Mouse (Mus musculus): ENCODE measurements around the gene Lyar. TPM values are rescaled to one million over a fixed set of nuclear protein-coding genes. Genes with fewer than 3 reads are reported as not detected.

The Lyar gene
- polyA plus RNA-seq, 1 experiment from 2014 or later: 81.4 TPM

DNA sequence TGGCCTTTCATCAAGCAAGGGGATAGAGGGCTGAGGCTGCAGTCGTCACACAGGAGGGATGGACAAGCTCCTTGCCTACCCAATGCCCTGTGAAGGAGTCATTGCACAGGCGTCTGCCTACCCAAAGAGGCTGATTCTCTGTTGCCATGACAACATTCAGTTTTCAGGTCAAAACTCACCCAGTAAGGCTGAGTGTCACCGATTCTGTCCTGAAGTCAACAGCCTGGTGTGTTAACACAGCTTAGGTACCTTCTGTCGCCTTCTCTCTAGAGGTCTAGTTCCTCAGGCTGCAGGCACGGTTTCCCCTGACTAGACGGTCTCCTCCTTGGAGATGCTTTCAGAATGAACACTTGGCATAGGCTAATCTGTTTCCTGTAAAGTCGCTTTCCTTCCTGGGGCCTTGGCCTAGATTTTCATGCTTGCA is 15.0 kb upstream of the Lyar start:
- Histone ChIP-seq H3K4me2 (replicated peaks) (no peak overlapping the region), H3K36me3 (peaks cover 62% of the 10 kb centered on the region), H3K9me3 (replicated peaks) (no peaks in the 10 kb centered on the region), H3K4me1 (no peaks in the 10 kb centered on the region), H3K9ac (no peak overlapping the region), H3K27me3 (no peaks in the 10 kb centered on the region), H3K27ac (replicated peaks) (no peak overlapping the region), H3K4me3 (replicated peaks) (no peak overlapping the region)
- ATAC-seq (ENCODE audit: insufficient number of reproducible peaks, low FRiP score, low TSS enrichment, low read depth): no peak
- 90% methylated on average over 7 of the region's 7 CpGs for WGBS

GRCm38 (mm10) chr5:38208985-38209384 is 11.3 kb upstream of the Lyar start:
- Histone ChIP-seq H3K27me3 (no peaks in the 10 kb centered on the region), H3K27ac (replicated peaks) (no peak overlapping the region), H3K9ac (no peak overlapping the region), H3K4me3 (replicated peaks) (no peak overlapping the region), H3K36me3 (peaks cover 58% of the 10 kb centered on the region), H3K4me1 (peaks cover 6% of the 10 kb centered on the region; the same call in 1 of the 2 replicates), H3K9me3 (replicated peaks) (no peaks in the 10 kb centered on the region), H3K4me2 (replicated peaks) (no peak overlapping the region)
- ATAC-seq (ENCODE audit: insufficient number of reproducible peaks, low FRiP score, low TSS enrichment, low read depth): no peak
- WGBS: 55% methylated on average over 8 of the region's 8 CpGs

DNA sequence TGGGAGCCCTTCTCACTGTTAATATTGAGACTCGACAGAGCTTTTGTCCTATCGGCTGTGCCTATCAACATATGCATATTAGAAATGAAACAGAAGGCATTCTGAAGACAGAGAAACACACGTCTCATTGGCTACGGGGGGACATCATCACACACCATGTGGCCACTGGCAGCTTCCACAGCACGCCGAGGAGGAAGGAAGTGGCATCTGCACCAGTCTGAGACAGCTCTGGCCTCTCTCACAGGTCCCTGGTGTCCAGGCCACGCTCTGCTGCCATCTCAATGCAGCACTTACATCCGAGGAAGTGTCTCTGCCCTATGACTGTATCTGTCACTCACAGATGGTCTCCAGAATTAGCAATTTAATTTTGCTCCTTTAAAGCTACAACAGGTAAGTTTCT is 8.6 kb upstream of the Lyar start:
- no peaks in the 10 kb centered on the region for H3K27me3 ChIP-seq
- H3K4me1 ChIP-seq: peaks cover 6% of the 10 kb centered on the region; the same call in 1 of the 2 replicates
- no peak overlapping the region for H3K4me3 ChIP-seq (replicated peaks)
- no peaks in the 10 kb centered on the region for H3K9me3 ChIP-seq (replicated peaks)
- no peak overlapping the region for H3K4me2 ChIP-seq (replicated peaks)
- ATAC-seq (ENCODE audit: insufficient number of reproducible peaks, low FRiP score, low TSS enrichment, low read depth): no peak
- no peak overlapping the region for H3K9ac ChIP-seq
- H3K36me3 ChIP-seq: peaks cover 59% of the 10 kb centered on the region
- WGBS: 85% methylated on average over 8 of the region's 8 CpGs
- H3K27ac ChIP-seq (replicated peaks): no peak overlapping the region

- no peaks in the 10 kb centered on the region for H3K9me3 ChIP-seq (replicated peaks)
- peaks cover 6% of the 10 kb centered on the region; the same call in 1 of the 2 replicates for H3K4me1 ChIP-seq
- no peak overlapping the region for H3K4me3 ChIP-seq (replicated peaks)
- H3K36me3 ChIP-seq: peaks cover 59% of the 10 kb centered on the region
- H3K27ac ChIP-seq (replicated peaks): peak overlapping the region; percentile 41; the same call in 1 of the 2 replicates
- H3K4me2 ChIP-seq (replicated peaks): no peak overlapping the region
- WGBS: 52% methylated on average over 6 of the region's 6 CpGs
- no peak overlapping the region for H3K9ac ChIP-seq
- ATAC-seq (ENCODE audit: insufficient number of reproducible peaks, low FRiP score, low TSS enrichment, low read depth): no peak; the same call in 1 of the 2 replicates
- H3K27me3 ChIP-seq: no peaks in the 10 kb centered on the region
Measured at GRCm38 (mm10) chr5:38213009-38213408, 7.3 kb upstream of the Lyar start.

- H3K27ac ChIP-seq (replicated peaks): peak overlapping the region; percentile 67
- H3K4me1 ChIP-seq: peaks cover 25% of the 10 kb centered on the region
- peaks cover 17% of the 10 kb centered on the region for H3K36me3 ChIP-seq
- peak overlapping the region; percentile 86 for H3K4me2 ChIP-seq (replicated peaks)
- WGBS: under 1% methylated on average over 35 of the region's 35 CpGs
- no peaks in the 10 kb centered on the region for H3K9me3 ChIP-seq (replicated peaks)
- H3K9ac ChIP-seq: peak overlapping the region; percentile 64
- H3K27me3 ChIP-seq: no peaks in the 10 kb centered on the region
- peak; percentile 76 for ATAC-seq (ENCODE audit: insufficient number of reproducible peaks, low FRiP score, low TSS enrichment, low read depth)
- H3K4me3 ChIP-seq (replicated peaks): peak overlapping the region; percentile 76
Measured at GRCm38 (mm10) chr5:38219771-38220307, 431 bp upstream of the Lyar start.

- Histone ChIP-seq H3K27ac (replicated peaks) (no peak overlapping the region), H3K4me1 (no peaks in the 10 kb centered on the region), H3K4me3 (replicated peaks) (no peak overlapping the region), H3K27me3 (no peaks in the 10 kb centered on the region), H3K9me3 (replicated peaks) (no peaks in the 10 kb centered on the region), H3K9ac (no peak overlapping the region), H3K4me2 (replicated peaks) (no peak overlapping the region), H3K36me3 (peaks cover 55% of the 10 kb centered on the region)
- 69% methylated on average over 4 of the region's 4 CpGs for WGBS
- ATAC-seq (ENCODE audit: insufficient number of reproducible peaks, low FRiP score, low TSS enrichment, low read depth): no peak
Measured at GRCm38 (mm10) chr5:38235422-38235821, 15.2 kb downstream of the Lyar start.

DNA sequence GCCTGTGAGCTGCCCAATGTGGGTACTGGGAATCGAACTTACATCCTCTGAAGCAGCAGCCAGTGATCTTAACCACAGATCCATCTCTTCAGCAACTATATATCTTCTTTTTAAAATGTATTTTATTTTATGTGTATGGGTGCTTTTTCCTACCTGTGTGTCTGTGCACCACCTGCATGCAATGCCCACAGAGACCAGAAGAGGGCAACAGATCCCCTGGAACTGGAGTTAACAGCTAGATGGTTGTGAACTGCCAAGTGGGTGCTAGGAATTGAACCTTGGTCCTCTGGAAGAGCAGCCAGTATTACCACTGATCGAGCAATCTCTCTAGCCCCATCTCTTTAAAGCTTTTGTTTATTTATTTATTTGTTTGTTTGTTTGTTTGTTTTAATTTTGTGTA is 16.4 kb downstream of the Lyar start:
- Histone ChIP-seq H3K4me2 (replicated peaks) (no peak overlapping the region), H3K27ac (replicated peaks) (no peak overlapping the region), H3K36me3 (peaks cover 43% of the 10 kb centered on the region), H3K27me3 (no peaks in the 10 kb centered on the region), H3K9ac (no peak overlapping the region), H3K9me3 (replicated peaks) (no peaks in the 10 kb centered on the region), H3K4me1 (no peaks in the 10 kb centered on the region), H3K4me3 (replicated peaks) (no peak overlapping the region)
- no peak for ATAC-seq (ENCODE audit: insufficient number of reproducible peaks, low FRiP score, low TSS enrichment, low read depth)
- whole genome bisulfite sequencing: 94% methylated on average over 2 of the region's 2 CpGs

DNA sequence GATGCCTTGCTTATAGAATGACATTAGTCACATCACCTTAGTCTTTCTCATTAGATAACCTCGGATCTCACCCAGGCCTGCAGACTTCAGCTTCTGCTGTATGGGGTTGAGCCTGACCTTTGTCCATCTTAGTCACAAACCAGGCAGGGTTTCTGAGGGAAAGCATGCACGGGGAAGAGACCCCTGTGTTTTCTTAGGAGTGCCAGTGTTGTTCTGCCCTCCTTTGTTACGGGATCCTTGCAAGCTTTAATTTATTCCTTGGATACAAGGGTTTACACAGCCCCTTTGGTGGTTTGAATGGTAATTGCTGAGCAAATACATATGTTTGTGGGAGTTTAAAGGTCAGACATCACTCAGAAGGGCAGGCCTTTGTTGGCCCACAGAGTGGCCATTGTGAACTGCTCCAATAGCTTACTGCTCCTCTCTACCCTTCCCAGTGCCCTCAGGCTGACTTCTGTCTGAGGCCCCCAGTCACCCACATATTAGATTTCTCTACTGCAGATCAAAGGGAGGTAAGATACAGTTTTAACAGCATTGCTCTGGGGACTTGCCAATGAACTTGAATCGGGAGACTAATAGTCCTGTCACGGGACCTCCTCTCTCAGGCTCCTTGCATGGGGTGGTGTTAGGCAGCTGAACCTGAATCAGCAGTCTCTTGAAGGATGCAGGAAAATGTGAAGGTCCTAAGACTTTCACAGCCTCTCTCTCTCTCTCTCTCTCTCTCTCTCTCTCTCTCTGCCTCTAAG is 20.6 kb downstream of the Lyar start:
- H3K4me3 ChIP-seq (replicated peaks): no peak overlapping the region
- H3K9ac ChIP-seq: no peak overlapping the region
- H3K27ac ChIP-seq (replicated peaks): no peak overlapping the region
- H3K4me1 ChIP-seq: no peaks in the 10 kb centered on the region
- no peak overlapping the region for H3K4me2 ChIP-seq (replicated peaks)
- WGBS: 21% methylated on average over 5 of the region's 5 CpGs
- ATAC-seq (ENCODE audit: insufficient number of reproducible peaks, low FRiP score, low TSS enrichment, low read depth): 0 out of 2 replicates have a peak, but pooled peaks have one; percentile 34
- H3K36me3 ChIP-seq: peaks cover 5% of the 10 kb centered on the region; the same call in 1 of the 2 replicates
- no peaks in the 10 kb centered on the region for H3K27me3 ChIP-seq
- H3K9me3 ChIP-seq (replicated peaks): no peaks in the 10 kb centered on the region

GRCm38 (mm10) chr5:38241473-38241834 is 21.2 kb downstream of the Lyar start:
- H3K4me1 ChIP-seq: no peaks in the 10 kb centered on the region
- 84% methylated on average over 3 of the region's 3 CpGs for whole genome bisulfite sequencing
- H3K27me3 ChIP-seq: no peaks in the 10 kb centered on the region
- H3K27ac ChIP-seq (replicated peaks): no peak overlapping the region
- H3K9me3 ChIP-seq (replicated peaks): no peaks in the 10 kb centered on the region
- ATAC-seq (ENCODE audit: insufficient number of reproducible peaks, low FRiP score, low TSS enrichment, low read depth): 0 out of 2 replicates have a peak, but pooled peaks have one; percentile 15
- peaks cover 5% of the 10 kb centered on the region; the same call in 1 of the 2 replicates for H3K36me3 ChIP-seq
- no peak overlapping the region for H3K4me3 ChIP-seq (replicated peaks)
- H3K4me2 ChIP-seq (replicated peaks): no peak overlapping the region
- H3K9ac ChIP-seq: no peak overlapping the region

- H3K9me3 ChIP-seq (replicated peaks): no peaks in the 10 kb centered on the region
- 81% methylated on average over 6 of the region's 6 CpGs for WGBS
- H3K27me3 ChIP-seq: no peaks in the 10 kb centered on the region
- H3K9ac ChIP-seq: no peak overlapping the region
- no peak overlapping the region for H3K4me2 ChIP-seq (replicated peaks)
- no peak overlapping the region for H3K27ac ChIP-seq (replicated peaks)
- no peaks in the 10 kb centered on the region for H3K4me1 ChIP-seq
- H3K4me3 ChIP-seq (replicated peaks): no peak overlapping the region
- peaks cover under 1% of the 10 kb centered on the region; the same call in 1 of the 2 replicates for H3K36me3 ChIP-seq
- no peak for ATAC-seq (ENCODE audit: insufficient number of reproducible peaks, low FRiP score, low TSS enrichment, low read depth)
Measured at GRCm38 (mm10) chr5:38241966-38242365, 21.7 kb downstream of the Lyar start.

DNA sequence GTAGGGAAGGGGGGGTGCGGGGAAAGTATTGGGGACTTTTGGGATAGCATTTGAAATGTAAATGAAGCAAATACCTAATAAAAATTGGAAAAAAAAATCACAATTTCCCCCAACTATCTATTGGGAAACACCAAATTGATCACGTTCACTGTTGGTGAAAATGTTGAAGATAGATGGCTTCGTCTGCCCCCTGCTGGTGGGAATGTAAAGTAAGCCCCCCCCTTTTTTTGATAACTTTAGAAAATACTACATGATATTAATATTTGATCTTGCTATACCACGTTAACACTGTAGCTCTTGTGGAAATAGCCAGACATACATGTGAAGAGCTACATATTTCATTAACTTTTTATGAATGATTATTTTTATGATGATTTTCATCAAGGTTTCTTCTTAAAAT is 34.9 kb downstream of the Lyar start:
- no peaks in the 10 kb centered on the region for H3K9me3 ChIP-seq (replicated peaks)
- H3K4me1 ChIP-seq: no peaks in the 10 kb centered on the region
- no peaks in the 10 kb centered on the region for H3K27me3 ChIP-seq
- H3K36me3 ChIP-seq: no peaks in the 10 kb centered on the region
- H3K9ac ChIP-seq: no peak overlapping the region
- ATAC-seq (ENCODE audit: insufficient number of reproducible peaks, low FRiP score, low TSS enrichment, low read depth): no peak
- WGBS: 40% methylated on average over 4 of the region's 4 CpGs
- no peak overlapping the region for H3K27ac ChIP-seq (replicated peaks)
- H3K4me2 ChIP-seq (replicated peaks): no peak overlapping the region
- no peak overlapping the region for H3K4me3 ChIP-seq (replicated peaks)
